ENCODE assay signal across 8 mouse cellular contexts in the genomic region with DNA sequence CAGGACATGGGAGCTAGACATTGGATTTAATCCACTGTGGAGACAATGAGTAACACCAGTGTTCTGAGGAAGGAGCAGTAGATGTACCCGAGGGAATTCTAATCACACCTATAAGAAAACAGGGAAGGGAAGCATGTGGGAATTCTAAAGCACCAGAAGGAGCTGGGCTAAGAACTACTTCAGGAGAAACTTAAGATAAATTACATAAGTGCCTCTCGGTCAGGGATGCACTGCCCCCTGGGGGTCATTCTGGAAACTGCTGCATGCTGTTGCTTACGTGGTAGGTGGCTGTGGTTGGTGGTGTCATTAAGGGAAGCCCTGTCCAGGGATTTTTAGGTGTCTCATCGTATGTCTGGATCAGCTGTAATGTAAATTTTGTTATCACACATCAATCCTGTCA. TPM values are rescaled to one million over a fixed set of nuclear protein-coding genes. Genes with fewer than 3 reads are reported as not detected.
DNase-seq lines count a peak whose midpoint lies in the region; ATAC-seq lines count a peak whose summit lies in the region.

No protein-coding gene starts in this region.

- no peak overlapping the region for H3K9ac ChIP-seq in forebrain, embryonic 16.5 days (replicated peaks; ENCODE audit: low read depth, low read length)

- peak; percentile 53 for DNase-seq in MN1 (ENCODE audit: low spot score)
- DNase-seq in layer of hippocampus, postnatal 10 days (ENCODE audit: low spot score in 2 of 2), result peak; percentile 83
- peak; percentile 93 for DNase-seq in lung, postnatal 36 days
- peak; percentile 84 to 88 for DNase-seq in right cerebral cortex, adult 2 months (ENCODE audit: low spot score in 2 of 2)
- peak; percentile 83 for DNase-seq in urinary bladder, postnatal 14 days (ENCODE audit: low spot score)

- H3K36me3 ChIP-seq in forebrain, embryonic 16.5 days (ENCODE audit: control insufficient read depth, insufficient read depth), result no peaks in the 10 kb centered on the region

- peak; percentile 78 for ATAC-seq in cerebellum, adult (ENCODE audit: insufficient number of reproducible peaks, low FRiP score, low TSS enrichment)
- ATAC-seq in forebrain, embryonic 16.5 days, result peak; percentile 55
- ATAC-seq in hematopoietic stem cell, adult 5-6 weeks (replicated peaks in 1 of 2; ENCODE audit: insufficient read depth in 1 of 2, low FRiP score in 2 of 2, low TSS enrichment in 1 of 2, low read depth in 1 of 2, poor library complexity in 2 of 2, severe bottlenecking in 2 of 2), result peak; percentile 89 to 93

- peaks cover 3% of the 10 kb centered on the region; the same call in 1 of the 2 replicates for H3K4me1 ChIP-seq in forebrain, embryonic 16.5 days (replicated peaks; ENCODE audit: control insufficient read depth, insufficient read depth, low read length)

- H3K9me3 ChIP-seq in forebrain, embryonic 16.5 days (ENCODE audit: control insufficient read depth, low read length), result no peaks in the 10 kb centered on the region

- H3K4me2 ChIP-seq in forebrain, embryonic 16.5 days (ENCODE audit: low read length), result no peak overlapping the region

- H3K4me3 ChIP-seq in forebrain, embryonic 16.5 days (replicated peaks; ENCODE audit: low read length), result no peak overlapping the region

- H3K27ac ChIP-seq in forebrain, embryonic 16.5 days (ENCODE audit: low read length), result no peak overlapping the region

- 21% methylated on average over 4 of the region's 4 CpGs for WGBS in forebrain, embryonic 16.5 days

- H3K27me3 ChIP-seq in forebrain, embryonic 16.5 days (replicated peaks; ENCODE audit: control insufficient read depth, insufficient read depth, low read length), result no peaks in the 10 kb centered on the region

RNA-seq across cellular contexts. Expression of a gene that starts 19.0 kb away (rescaled TPM):
- polyA plus RNA-seq in forebrain, embryonic 16.5 days (2015; fragmentation: Nextera tagmentation; extraction: Ambion mirVana), result not detected in 2 replicates
- total RNA-seq in hematopoietic stem cell, adult 5-6 weeks (2017), result not detected in 2 replicates
- total RNA-seq in layer of hippocampus, postnatal 10 days (2021), result not detected
